Mouse (Mus musculus): ENCODE measurements around the gene Atp6v1g2. TPM values are rescaled to one million over a fixed set of nuclear protein-coding genes. Genes with fewer than 3 reads are reported as not detected.

Atp6v1g2 gene
- polyA plus RNA-seq, 1 experiment = 11.2 TPM

- TF ChIP-seq CTCF (IDR thresholded peaks at IDR 0.05; ENCODE audit: low read depth, low read length) (no peak), POLR2A (IDR thresholded peaks at IDR 0.05; ENCODE audit: borderline replicate concordance, low read depth, low read length) (peak; percentile 99)
- Histone ChIP-seq H3K4me1 (ENCODE audit: control insufficient read depth, insufficient read depth, low read length) (peaks cover 17% of the 10 kb centered on the region), H3K27ac (ENCODE audit: insufficient read depth, low read depth, low read length) (peak within 1 kb of the TSS; percentile 80), H3K4me3 (ENCODE audit: insufficient read depth, low read length) (peak within 1 kb of the TSS; percentile 81)
Observed at GRCm38 (mm10) chr17:35201787-35202186, 31.7 kb upstream of the Atp6v1g2 start, which contains the start of gene Tnf. TSS of gene Tnf (minus strand) at chr17:35202007.

GRCm38 (mm10) chr17:35202442-35202841 lies 31.0 kb upstream of the Atp6v1g2 start:
- peak overlapping the region; percentile 81 for H3K4me3 ChIP-seq (ENCODE audit: insufficient read depth, low read length)
- H3K27ac ChIP-seq (ENCODE audit: insufficient read depth, low read depth, low read length) = peak overlapping the region; percentile 68
- peaks cover 17% of the 10 kb centered on the region for H3K4me1 ChIP-seq (ENCODE audit: control insufficient read depth, insufficient read depth, low read length)

GRCm38 (mm10) chr17:35204494-35205379 lies 28.7 kb upstream of the Atp6v1g2 start, which contains the start of gene Lta:
TSS of gene Lta (minus strand) at chr17:35205351.
- H3K27ac ChIP-seq (ENCODE audit: insufficient read depth, low read depth, low read length) = no peak within 1 kb of the TSS

More at GRCm38 (mm10) chr17:35202442-35202841, 31.0 kb upstream of the Atp6v1g2 start:
- TF ChIP-seq CTCF (IDR thresholded peaks at IDR 0.05; ENCODE audit: low read depth, low read length) = no peak
- no peak for TF ChIP-seq POLR2A (IDR thresholded peaks at IDR 0.05; ENCODE audit: borderline replicate concordance, low read depth, low read length)

GRCm38 (mm10) chr17:35205380-35205769 lies 28.1 kb upstream of the Atp6v1g2 start:
- TF ChIP-seq POLR2A (IDR thresholded peaks at IDR 0.05; ENCODE audit: borderline replicate concordance, low read depth, low read length) = no peak
- TF ChIP-seq CTCF (IDR thresholded peaks at IDR 0.05; ENCODE audit: low read depth, low read length) = no peak
- Histone ChIP-seq H3K27ac (ENCODE audit: insufficient read depth, low read depth, low read length) (no peak overlapping the region), H3K4me1 (ENCODE audit: control insufficient read depth, insufficient read depth, low read length) (peaks cover 32% of the 10 kb centered on the region), H3K4me3 (ENCODE audit: insufficient read depth, low read length) (no peak overlapping the region)

More at GRCm38 (mm10) chr17:35204494-35205379, 28.7 kb upstream of the Atp6v1g2 start, which contains the start of gene Lta:
- no peak within 1 kb of the TSS for H3K4me3 ChIP-seq (ENCODE audit: insufficient read depth, low read length)
- TF ChIP-seq CTCF (IDR thresholded peaks at IDR 0.05; ENCODE audit: low read depth, low read length) (no peak), POLR2A (IDR thresholded peaks at IDR 0.05; ENCODE audit: borderline replicate concordance, low read depth, low read length) (no peak)
- H3K4me1 ChIP-seq (ENCODE audit: control insufficient read depth, insufficient read depth, low read length) = peaks cover 30% of the 10 kb centered on the region

- Histone ChIP-seq H3K27ac (ENCODE audit: insufficient read depth, low read depth, low read length) (peak overlapping the region; percentile 89), H3K4me3 (ENCODE audit: insufficient read depth, low read length) (peak overlapping the region; percentile 51), H3K4me1 (ENCODE audit: control insufficient read depth, insufficient read depth, low read length) (peaks cover 47% of the 10 kb centered on the region)
- no peak for TF ChIP-seq POLR2A (IDR thresholded peaks at IDR 0.05; ENCODE audit: borderline replicate concordance, low read depth, low read length)
- no peak for TF ChIP-seq CTCF (IDR thresholded peaks at IDR 0.05; ENCODE audit: low read depth, low read length)
Observed at GRCm38 (mm10) chr17:35209785-35210535, 23.5 kb upstream of the Atp6v1g2 start.

- Histone ChIP-seq H3K4me1 (ENCODE audit: control insufficient read depth, insufficient read depth, low read length) (peaks cover 53% of the 10 kb centered on the region), H3K27ac (ENCODE audit: insufficient read depth, low read depth, low read length) (peak overlapping the region; percentile 89), H3K4me3 (ENCODE audit: insufficient read depth, low read length) (peak overlapping the region; percentile 51)
- TF ChIP-seq CTCF (IDR thresholded peaks at IDR 0.05; ENCODE audit: low read depth, low read length) (no peak), POLR2A (IDR thresholded peaks at IDR 0.05; ENCODE audit: borderline replicate concordance, low read depth, low read length) (no peak)
Observed at GRCm38 (mm10) chr17:35210593-35210992, 22.9 kb upstream of the Atp6v1g2 start.

GRCm38 (mm10) chr17:35213071-35213470 lies 20.4 kb upstream of the Atp6v1g2 start:
- no peak for TF ChIP-seq POLR2A (IDR thresholded peaks at IDR 0.05; ENCODE audit: borderline replicate concordance, low read depth, low read length)
- no peak for TF ChIP-seq CTCF (IDR thresholded peaks at IDR 0.05; ENCODE audit: low read depth, low read length)
- Histone ChIP-seq H3K27ac (ENCODE audit: insufficient read depth, low read depth, low read length) (no peak overlapping the region), H3K4me3 (ENCODE audit: insufficient read depth, low read length) (no peak overlapping the region), H3K4me1 (ENCODE audit: control insufficient read depth, insufficient read depth, low read length) (peaks cover 65% of the 10 kb centered on the region)

GRCm38 (mm10) chr17:35218516-35219193 lies 14.8 kb upstream of the Atp6v1g2 start:
- Histone ChIP-seq H3K4me3 (ENCODE audit: insufficient read depth, low read length) (peak overlapping the region; percentile 43), H3K27ac (ENCODE audit: insufficient read depth, low read depth, low read length) (peak overlapping the region; percentile 90), H3K4me1 (ENCODE audit: control insufficient read depth, insufficient read depth, low read length) (peaks cover 68% of the 10 kb centered on the region)
- TF ChIP-seq CTCF (IDR thresholded peaks at IDR 0.05; ENCODE audit: low read depth, low read length) = no peak
- TF ChIP-seq POLR2A (IDR thresholded peaks at IDR 0.05; ENCODE audit: borderline replicate concordance, low read depth, low read length) = no peak

GRCm38 (mm10) chr17:35219601-35220041 lies 13.8 kb upstream of the Atp6v1g2 start:
- TF ChIP-seq CTCF (IDR thresholded peaks at IDR 0.05; ENCODE audit: low read depth, low read length) (0 out of 2 replicates have a peak, but pooled peaks have one; percentile 5), POLR2A (IDR thresholded peaks at IDR 0.05; ENCODE audit: borderline replicate concordance, low read depth, low read length) (no peak)
- Histone ChIP-seq H3K4me1 (ENCODE audit: control insufficient read depth, insufficient read depth, low read length) (peaks cover 66% of the 10 kb centered on the region), H3K4me3 (ENCODE audit: insufficient read depth, low read length) (no peak overlapping the region), H3K27ac (ENCODE audit: insufficient read depth, low read depth, low read length) (peak overlapping the region; percentile 90)

Data from bone marrow macrophage, adult 2 months (primary cell).